Mouse (Mus musculus) spleen, adult 2 months (tissue): ENCODE results near the gene Brsk2.

Experiments used
- CTCF ChIP-seq: fragments of 200-500 bp; IDR thresholded peaks from 2 replicates; pipeline ENCODE4 v1.5.1; 2011; ENCODE audit warnings: mild to moderate bottlenecking, inconsistent platforms; ENCODE audit not compliant: insufficient read depth, insufficient read length, insufficient replicate concordance; ENCODE audit errors: extremely low read depth
- POLR2A ChIP-seq: fragments of 200-500 bp; IDR thresholded peaks from 2 replicates; pipeline ENCODE4 v1.6.1; 2011; ENCODE audit warnings: low read depth, low read length, inconsistent platforms

- TF ChIP-seq POLR2A (no peak), CTCF (no peak)
These were observed 20.9 kb upstream of the Brsk2 start for GRCm38 (mm10) chr7:141928642-141929041.
